Comparison of ENCODE assay signal across 15 mouse cellular contexts in genomic region chr4:88950181-88951033, GRCm38 (mm10).
DNase-seq lines count a peak whose midpoint lies in the region; ATAC-seq lines count a peak whose summit lies in the region.
"Had no signal": no experiment of that assay in that cellular context is flagged by ENCODE, and none has a peak within 500 bp of the region (broad histone marks: within the 10 kb centered on the region; RNA-seq: fewer than 3 reads in every experiment).

No protein-coding gene starts in this region.

- no peaks in the 10 kb centered on the region for H3K27me3 ChIP-seq in midbrain, embryonic 11.5 days (ENCODE audit: control insufficient read depth, insufficient read depth, low read length)
- no peaks in the 10 kb centered on the region for H3K27me3 ChIP-seq in midbrain, embryonic 15.5 days (replicated peaks)
- no peaks in the 10 kb centered on the region for H3K27me3 ChIP-seq in heart, embryonic 11.5 days (ENCODE audit: control insufficient read depth, insufficient read depth, low read length)
- H3K27me3 ChIP-seq in stomach, embryonic 16.5 days (ENCODE audit: control insufficient read depth, insufficient read depth, low read length) = no peaks in the 10 kb centered on the region
- H3K27me3 ChIP-seq: liver, embryonic 12.5 days; midbrain, embryonic 13.5 days; neural tube, embryonic 12.5 days had no signal

- no peaks in the 10 kb centered on the region for H3K4me1 ChIP-seq in midbrain, embryonic 11.5 days (ENCODE audit: control insufficient read depth, insufficient read depth, low read length)
- no peaks in the 10 kb centered on the region for H3K4me1 ChIP-seq in midbrain, embryonic 15.5 days
- peaks cover 8% of the 10 kb centered on the region for H3K4me1 ChIP-seq in heart, embryonic 11.5 days (ENCODE audit: control insufficient read depth, insufficient read depth, low read length)
- no peaks in the 10 kb centered on the region; the same call in 1 of the 2 replicates for H3K4me1 ChIP-seq in stomach, embryonic 16.5 days (ENCODE audit: control insufficient read depth, insufficient read depth, low read length)
- H3K4me1 ChIP-seq: liver, embryonic 12.5 days; midbrain, embryonic 13.5 days; neural tube, embryonic 12.5 days had no signal

- H3K4me3 ChIP-seq in midbrain, embryonic 11.5 days (ENCODE audit: low read depth, low read length) = no peak overlapping the region
- no peak overlapping the region for H3K4me3 ChIP-seq in midbrain, embryonic 15.5 days
- no peak overlapping the region for H3K4me3 ChIP-seq in heart, embryonic 11.5 days (ENCODE audit: low read depth, low read length)
- H3K4me3 ChIP-seq in stomach, embryonic 16.5 days (replicated peaks; ENCODE audit: low read length) = no peak overlapping the region
- H3K4me3 ChIP-seq: erythroblast, embryonic 14.5 days; liver, embryonic 12.5 days; midbrain, embryonic 13.5 days; neural tube, embryonic 12.5 days had no signal

- H3K27ac ChIP-seq in midbrain, embryonic 11.5 days (ENCODE audit: low read depth, low read length) = no peak overlapping the region
- no peak overlapping the region for H3K27ac ChIP-seq in midbrain, embryonic 15.5 days
- H3K27ac ChIP-seq in heart, embryonic 11.5 days (ENCODE audit: low read depth, low read length) = peak overlapping the region; percentile 75
- H3K27ac ChIP-seq in stomach, embryonic 16.5 days (ENCODE audit: low read length) = no peak overlapping the region
- H3K27ac ChIP-seq: kidney, postnatal 0 days; liver, embryonic 12.5 days; midbrain, embryonic 13.5 days; neural tube, embryonic 12.5 days had no signal

- DNase-seq in embryo, embryonic 10.5 days (ENCODE audit: low spot score) = peak; percentile 15
- no peak for DNase-seq in embryo, embryonic 9.5 days (ENCODE audit: extremely low spot score)
- DNase-seq in midbrain, embryonic 11.5 days (ENCODE audit: low spot score, missing footprints) = no peak
- no peak for DNase-seq in testis, postnatal 14 days (ENCODE audit: low spot score)
- DNase-seq in gastrocnemius, postnatal 4 days (ENCODE audit: low spot score in 2 of 2) = no peak
- DNase-seq: cerebellum, postnatal 25 days; gastrocnemius, postnatal 10 days had no signal

- ATAC-seq in midbrain, embryonic 11.5 days (ENCODE audit: low FRiP score) = 0 out of 2 replicates have a peak, but pooled peaks have one; percentile 48
- no peak for ATAC-seq in midbrain, embryonic 15.5 days (replicated peaks)
- ATAC-seq in heart, embryonic 11.5 days (replicated peaks; ENCODE audit: insufficient number of reproducible peaks, low FRiP score, low TSS enrichment) = peak; percentile 86
- ATAC-seq in stomach, embryonic 16.5 days (ENCODE audit: insufficient read depth, low FRiP score) = peak; percentile 68; the same call in 1 of the 2 replicates
- ATAC-seq: liver, embryonic 12.5 days; midbrain, embryonic 13.5 days had no signal

- WGBS in midbrain, embryonic 11.5 days = 53% methylated on average over 12 of the region's 12 CpGs
- 44% methylated on average over 12 of the region's 12 CpGs for WGBS in midbrain, embryonic 15.5 days
- WGBS in heart, embryonic 11.5 days (ENCODE audit: insufficient replicate concordance) = 28% methylated on average over 12 of the region's 12 CpGs
- 46% methylated on average over 12 of the region's 12 CpGs for WGBS in stomach, embryonic 16.5 days

- H3K36me3 ChIP-seq in midbrain, embryonic 11.5 days (ENCODE audit: control insufficient read depth, insufficient read depth, low read length) = no peaks in the 10 kb centered on the region
- no peaks in the 10 kb centered on the region for H3K36me3 ChIP-seq in midbrain, embryonic 15.5 days (replicated peaks)
- no peaks in the 10 kb centered on the region for H3K36me3 ChIP-seq in heart, embryonic 11.5 days (ENCODE audit: control insufficient read depth, insufficient read depth, low read length)
- no peaks in the 10 kb centered on the region for H3K36me3 ChIP-seq in stomach, embryonic 16.5 days (ENCODE audit: control insufficient read depth, insufficient read depth, low read length)
- H3K36me3 ChIP-seq: liver, embryonic 12.5 days; midbrain, embryonic 13.5 days; neural tube, embryonic 12.5 days had no signal

- H3K9ac ChIP-seq in midbrain, embryonic 11.5 days (ENCODE audit: low read length) = no peak overlapping the region
- no peak overlapping the region for H3K9ac ChIP-seq in midbrain, embryonic 15.5 days
- H3K9ac ChIP-seq in heart, embryonic 11.5 days (ENCODE audit: low read depth, low read length) = peak overlapping the region; percentile 52; the same call in 1 of the 2 replicates
- H3K9ac ChIP-seq in stomach, embryonic 16.5 days (ENCODE audit: low read length) = no peak overlapping the region
- H3K9ac ChIP-seq: liver, embryonic 12.5 days; midbrain, embryonic 13.5 days; neural tube, embryonic 12.5 days had no signal

- no peak overlapping the region for H3K4me2 ChIP-seq in midbrain, embryonic 11.5 days
- H3K4me2 ChIP-seq in midbrain, embryonic 15.5 days = no peak overlapping the region
- peak overlapping the region; percentile 45 for H3K4me2 ChIP-seq in heart, embryonic 11.5 days
- H3K4me2 ChIP-seq in stomach, embryonic 16.5 days (ENCODE audit: low read depth, low read length) = no peak overlapping the region
- H3K4me2 ChIP-seq: liver, embryonic 12.5 days; midbrain, embryonic 13.5 days; neural tube, embryonic 12.5 days had no signal

- no peaks in the 10 kb centered on the region for H3K9me3 ChIP-seq in midbrain, embryonic 11.5 days (ENCODE audit: control insufficient read depth, low read length)
- H3K9me3 ChIP-seq in midbrain, embryonic 15.5 days = no peaks in the 10 kb centered on the region
- H3K9me3 ChIP-seq in heart, embryonic 11.5 days (replicated peaks; ENCODE audit: control insufficient read depth, low read length) = no peaks in the 10 kb centered on the region
- H3K9me3 ChIP-seq in stomach, embryonic 16.5 days (replicated peaks; ENCODE audit: control insufficient read depth, low read length) = no peaks in the 10 kb centered on the region
- H3K9me3 ChIP-seq: liver, embryonic 12.5 days; midbrain, embryonic 13.5 days; neural tube, embryonic 12.5 days had no signal
